Mouse (Mus musculus): ENCODE results near the gene Gnptab. TPM values are rescaled to one million over a fixed set of nuclear protein-coding genes. Genes with fewer than 3 reads are reported as not detected.
"Not testable (repeated sequence)": the region's sequence is repeated elsewhere in the genome, so short reads cannot be mapped to it uniquely, and the experiment has no call there.

Gene Gnptab
- total RNA-seq, 2 experiments from 2014 or later, result 101 to 102 TPM

GRCm38 (mm10) chr10:88482866-88483265 lies 103.9 kb downstream of the Gnptab start:
- DNase-seq (ENCODE audit: extremely low spot score in 1 of 2, low spot score in 2 of 2); intact Hi-C loops (cut with DNase I): not testable (repeated sequence)

GRCm38 (mm10) chr10:88488629-88489028 lies 109.7 kb downstream of the Gnptab start:
- intact Hi-C loops (cut with DNase I), result no loop called here
- no peak for DNase-seq (ENCODE audit: extremely low spot score in 1 of 2, low spot score in 2 of 2)

- intact Hi-C loops (cut with DNase I), result no loop called here
- no peak for DNase-seq (ENCODE audit: extremely low spot score in 1 of 2, low spot score in 2 of 2)
Observed at GRCm38 (mm10) chr10:88491632-88492031, 112.7 kb downstream of the Gnptab start.

- intact Hi-C loops (cut with DNase I), result no loop called here
- DNase-seq (ENCODE audit: extremely low spot score in 1 of 2, low spot score in 2 of 2), result no peak
Observed at GRCm38 (mm10) chr10:88492658-88493057, 113.7 kb downstream of the Gnptab start.

- intact Hi-C loops (cut with DNase I), result no loop called here
- DNase-seq (ENCODE audit: extremely low spot score in 1 of 2, low spot score in 2 of 2), result no peak
Observed at GRCm38 (mm10) chr10:88494959-88495587, 116.1 kb downstream of the Gnptab start.

Other genes starting within 250 kb of the Gnptab start
- 1 to 10 TPM; 2.8 to 2.9 TPM for gene Parpbp, start 232.2 kb upstream of the Gnptab start, total RNA-seq (2021)
- gene Nup37, start 232.1 kb upstream of the Gnptab start, total RNA-seq (2021), result 1 to 10 TPM; 7.3 to 7.4 TPM
- 10 to 100 TPM; 22.0 to 24.6 TPM for gene Washc3, start 178.0 kb upstream of the Gnptab start, total RNA-seq (2021)
- 1 to 10 TPM in 1 of 2 experiments, under 1 TPM in 1; 0.94 to 1.6 TPM for gene Dram1, start 52 bp upstream of the Gnptab start, total RNA-seq (2021)
- 1 to 10 TPM in 1 of 2 experiments, under 1 TPM in 1; 0.77 to 1.7 TPM for gene Sycp3, start 80.4 kb downstream of the Gnptab start, total RNA-seq (2021)
- gene Chpt1, start 124.9 kb downstream of the Gnptab start, total RNA-seq (2021), result 10 to 100 TPM; 25.2 to 28.2 TPM
- 1 to 10 TPM; 3.9 to 4.5 TPM for gene Mybpc1, start 226.0 kb downstream of the Gnptab start, total RNA-seq (2021)